Mouse (Mus musculus): Measurements from ENCODE around the gene Lrrc4c. TPM values are rescaled to one million over a fixed set of nuclear protein-coding genes. Genes with fewer than 3 reads are reported as not detected.

The Lrrc4c gene
- total RNA-seq, 2 experiments from 2014 or later, result 118 to 134 TPM

- peak in 1 of 2 experiments; percentile 0 for DNase-seq (ENCODE audit: extremely low spot score in 1 of 2, low spot score in 2 of 2)
- intact Hi-C loops (cut with DNase I), result no loop called here
These were observed 780.0 kb downstream of the Lrrc4c start for GRCm38 (mm10) chr2:97097965-97098364.

- DNase-seq (ENCODE audit: extremely low spot score in 1 of 2, low spot score in 2 of 2), result no peak
- intact Hi-C loops (cut with DNase I), result no loop called here
These were observed 785.6 kb downstream of the Lrrc4c start for GRCm38 (mm10) chr2:97103398-97104162.

GRCm38 (mm10) chr2:97124246-97124645, 806.3 kb downstream of the Lrrc4c start:
- no peak for DNase-seq (ENCODE audit: extremely low spot score in 1 of 2, low spot score in 2 of 2)
- intact Hi-C loops (cut with DNase I), result no loop called here

- intact Hi-C loops (cut with DNase I), result no loop called here
- no peak for DNase-seq (ENCODE audit: extremely low spot score in 1 of 2, low spot score in 2 of 2)
These were observed 820.5 kb downstream of the Lrrc4c start for GRCm38 (mm10) chr2:97138454-97138853.

GRCm38 (mm10) chr2:97151626-97152194, 833.7 kb downstream of the Lrrc4c start:
- intact Hi-C loops (cut with DNase I), result no loop called here
- no peak for DNase-seq (ENCODE audit: extremely low spot score in 1 of 2, low spot score in 2 of 2)

GRCm38 (mm10) chr2:97165745-97166144, 847.8 kb downstream of the Lrrc4c start:
- intact Hi-C loops (cut with DNase I), result no loop called here
- no peak for DNase-seq (ENCODE audit: extremely low spot score in 1 of 2, low spot score in 2 of 2)

- intact Hi-C loops (cut with DNase I), result no loop called here
- DNase-seq (ENCODE audit: extremely low spot score in 1 of 2, low spot score in 2 of 2), result no peak
These were observed 860.4 kb downstream of the Lrrc4c start for GRCm38 (mm10) chr2:97178399-97178798.

- intact Hi-C loops (cut with DNase I), result no loop called here
- DNase-seq (ENCODE audit: extremely low spot score in 1 of 2, low spot score in 2 of 2), result no peak
These were observed 879.1 kb downstream of the Lrrc4c start for GRCm38 (mm10) chr2:97196968-97197606.

GRCm38 (mm10) chr2:97232966-97233365, 915.0 kb downstream of the Lrrc4c start:
- DNase-seq (ENCODE audit: extremely low spot score in 1 of 2, low spot score in 2 of 2), result peak in 1 of 2 experiments; percentile 31
- intact Hi-C loops (cut with DNase I), result no loop called here

- DNase-seq (ENCODE audit: extremely low spot score in 1 of 2, low spot score in 2 of 2), result no peak
- intact Hi-C loops (cut with DNase I), result no loop called here
These were observed 916.1 kb downstream of the Lrrc4c start for GRCm38 (mm10) chr2:97234074-97234473.

- no peak for DNase-seq (ENCODE audit: extremely low spot score in 1 of 2, low spot score in 2 of 2)
- intact Hi-C loops (cut with DNase I), result no loop called here
These were observed 956.7 kb downstream of the Lrrc4c start for GRCm38 (mm10) chr2:97274651-97275050.

GRCm38 (mm10) chr2:97284986-97285385, 967.0 kb downstream of the Lrrc4c start:
- intact Hi-C loops (cut with DNase I), result no loop called here
- DNase-seq (ENCODE audit: extremely low spot score in 1 of 2, low spot score in 2 of 2), result no peak

- intact Hi-C loops (cut with DNase I), result no loop called here
- DNase-seq (ENCODE audit: extremely low spot score in 1 of 2, low spot score in 2 of 2), result no peak
These were observed 976.2 kb downstream of the Lrrc4c start for GRCm38 (mm10) chr2:97294216-97294615.

GRCm38 (mm10) chr2:97299704-97300103, 981.7 kb downstream of the Lrrc4c start:
- intact Hi-C loops (cut with DNase I), result no loop called here
- peak in 1 of 2 experiments; percentile 14 for DNase-seq (ENCODE audit: extremely low spot score in 1 of 2, low spot score in 2 of 2)

GRCm38 (mm10) chr2:97318008-97318407, 1000.0 kb downstream of the Lrrc4c start:
- intact Hi-C loops (cut with DNase I), result no loop called here
- DNase-seq (ENCODE audit: extremely low spot score in 1 of 2, low spot score in 2 of 2), result no peak

- intact Hi-C loops (cut with DNase I), result no loop called here
- no peak for DNase-seq (ENCODE audit: extremely low spot score in 1 of 2, low spot score in 2 of 2)
These were observed 1000.6 kb downstream of the Lrrc4c start for GRCm38 (mm10) chr2:97318536-97318935.

- no peak for DNase-seq (ENCODE audit: extremely low spot score in 1 of 2, low spot score in 2 of 2)
- intact Hi-C loops (cut with DNase I), result no loop called here
These were observed 1014.2 kb downstream of the Lrrc4c start for GRCm38 (mm10) chr2:97332084-97332682.

GRCm38 (mm10) chr2:97339627-97340026, 1021.7 kb downstream of the Lrrc4c start:
- no peak for DNase-seq (ENCODE audit: extremely low spot score in 1 of 2, low spot score in 2 of 2)
- intact Hi-C loops (cut with DNase I), result no loop called here

GRCm38 (mm10) chr2:97361235-97361634, 1043.3 kb downstream of the Lrrc4c start:
- intact Hi-C loops (cut with DNase I), result no loop called here
- DNase-seq (ENCODE audit: extremely low spot score in 1 of 2, low spot score in 2 of 2), result no peak

- intact Hi-C loops (cut with DNase I), result no loop called here
- peak in 1 of 2 experiments; percentile 6 for DNase-seq (ENCODE audit: extremely low spot score in 1 of 2, low spot score in 2 of 2)
These were observed 1052.0 kb downstream of the Lrrc4c start for GRCm38 (mm10) chr2:97369978-97370377.

All from left cerebral cortex, postnatal 10 days (tissue).